Mouse (Mus musculus): ENCODE results near the gene Cpm.
A peak's percentile ranks its signal among the peaks of the same experiment; 100 is the strongest.

Cpm gene

DNA sequence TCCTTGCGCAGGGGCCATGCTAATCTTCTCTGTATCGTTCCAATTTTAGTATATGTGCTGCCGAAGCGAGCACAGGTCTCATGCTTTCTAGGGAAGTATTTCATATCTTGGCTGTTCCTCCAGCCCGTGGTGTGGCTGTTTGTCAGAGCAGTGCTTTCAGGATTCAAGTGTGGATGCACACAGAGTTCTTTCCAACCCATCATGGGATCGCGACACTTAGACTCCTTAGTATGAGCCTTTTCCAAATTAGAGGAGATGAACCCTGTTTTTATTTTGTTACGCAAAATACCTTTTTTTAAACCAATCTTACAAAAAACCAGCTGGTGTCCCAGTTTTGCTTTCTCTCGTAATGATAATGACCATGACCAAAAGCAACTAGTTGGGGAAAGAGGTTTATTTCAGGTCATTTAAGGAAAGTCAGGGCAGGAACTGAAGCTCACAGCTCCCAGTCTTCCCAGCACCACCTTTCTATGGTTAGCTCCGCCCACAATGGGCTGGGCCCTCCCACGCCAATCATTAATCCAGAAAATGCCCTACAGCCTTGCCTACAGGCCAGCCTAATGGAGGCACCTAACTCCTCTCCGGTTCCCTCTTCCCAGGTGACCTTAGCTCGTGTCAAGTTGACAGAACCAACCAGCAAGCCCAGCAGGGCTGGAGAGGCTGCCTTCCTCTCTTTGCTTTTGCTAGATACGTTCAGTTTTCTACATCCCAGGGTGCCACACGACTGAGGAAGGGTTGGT lies 33.2 kb downstream of the Cpm start:
- DNase-seq (ENCODE audit: low read depth, low spot score) = peak; percentile 79

DNA sequence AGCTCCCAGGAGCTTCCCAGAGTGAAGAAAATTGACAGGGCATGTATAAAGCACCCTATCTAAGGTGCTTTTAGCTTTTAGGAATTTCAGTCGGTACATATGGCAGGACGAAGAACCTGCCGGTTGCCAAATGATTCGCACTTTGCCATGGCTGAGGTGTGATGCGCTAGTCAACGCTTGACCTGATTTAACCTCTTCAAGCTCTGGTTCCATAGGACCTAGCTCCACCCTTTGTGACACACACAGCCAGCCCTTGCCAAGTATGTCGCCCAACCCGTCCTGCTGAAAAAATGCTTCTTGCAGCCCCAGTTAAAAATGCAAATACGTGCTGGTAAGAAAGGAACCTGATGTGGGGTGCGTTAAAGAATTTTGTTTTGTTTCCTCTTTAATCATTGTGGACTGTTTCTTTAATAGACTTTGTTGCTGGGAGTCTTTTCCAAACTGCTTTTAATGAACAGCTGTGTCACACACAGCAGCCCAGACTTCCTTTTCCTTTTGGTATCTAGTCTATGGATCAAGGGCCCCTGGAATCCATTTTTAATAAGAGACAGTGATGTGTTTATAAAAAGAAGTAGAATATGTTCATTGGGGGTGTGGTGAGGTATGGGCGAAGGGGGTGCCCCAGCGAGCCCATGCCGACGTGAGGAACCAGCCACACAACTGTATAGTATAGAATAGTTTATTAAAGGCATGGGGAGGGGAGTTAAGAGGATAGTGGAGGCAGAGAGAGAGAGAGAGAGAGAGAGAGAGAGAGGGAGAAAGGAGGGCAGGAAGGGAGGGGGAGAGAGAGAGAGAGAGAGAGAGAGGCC lies 34.0 kb downstream of the Cpm start:
- no peak for DNase-seq (ENCODE audit: low read depth, low spot score)

DNA sequence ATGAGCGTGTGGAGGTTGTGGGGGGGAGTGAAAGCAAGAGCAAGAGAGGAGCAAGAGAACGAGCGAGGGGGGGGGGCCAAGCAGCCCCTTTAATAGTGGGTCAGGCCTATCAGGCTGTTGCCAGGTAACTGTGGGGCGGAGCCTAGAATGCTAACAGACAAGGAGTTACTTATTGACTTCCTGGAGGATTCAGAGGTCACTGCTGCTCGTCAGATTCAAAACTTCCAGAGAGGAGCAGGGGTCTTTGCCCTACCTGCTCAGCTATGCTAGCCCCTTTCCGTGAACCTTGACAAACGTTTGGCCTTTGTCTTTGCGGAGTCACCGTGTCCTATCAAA lies 34.5 kb downstream of the Cpm start:
- peak; percentile 83 for DNase-seq (ENCODE audit: low read depth, low spot score)

DNA sequence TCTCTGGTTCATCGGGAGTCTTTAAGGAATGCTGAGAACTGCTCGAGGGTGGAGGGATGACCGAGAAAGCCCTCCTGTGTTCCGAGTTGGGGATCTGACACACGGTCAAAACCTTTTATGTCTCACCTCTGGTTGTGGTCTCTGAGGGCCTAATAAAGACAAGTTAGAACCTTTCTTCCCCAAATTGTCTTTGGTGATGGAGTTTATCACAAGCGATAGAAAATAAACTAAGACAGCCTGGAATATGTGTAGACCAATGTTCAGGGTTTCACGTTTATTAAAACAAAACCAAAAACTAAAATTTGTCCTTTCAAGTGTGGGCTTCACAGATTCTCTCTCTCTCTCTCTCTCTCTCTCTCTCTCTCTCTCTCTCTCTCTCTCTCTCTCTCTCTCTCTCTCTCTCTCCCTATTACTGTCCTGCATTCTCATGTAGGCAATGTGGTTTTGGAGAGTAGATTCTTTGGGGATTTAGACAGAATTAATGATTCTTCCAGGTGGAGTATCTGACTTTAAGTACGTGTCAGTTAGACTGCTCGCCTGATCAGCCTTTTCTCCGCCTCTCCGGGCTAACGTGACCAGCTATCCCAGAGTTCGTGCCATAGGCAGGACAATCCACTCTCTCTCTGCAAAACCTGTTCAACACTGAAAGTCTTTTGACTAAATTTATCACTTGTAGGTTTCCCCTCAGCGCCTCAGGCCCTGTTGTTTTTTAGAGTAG lies 35.1 kb downstream of the Cpm start:
- DNase-seq (ENCODE audit: low read depth, low spot score) = no peak

DNA sequence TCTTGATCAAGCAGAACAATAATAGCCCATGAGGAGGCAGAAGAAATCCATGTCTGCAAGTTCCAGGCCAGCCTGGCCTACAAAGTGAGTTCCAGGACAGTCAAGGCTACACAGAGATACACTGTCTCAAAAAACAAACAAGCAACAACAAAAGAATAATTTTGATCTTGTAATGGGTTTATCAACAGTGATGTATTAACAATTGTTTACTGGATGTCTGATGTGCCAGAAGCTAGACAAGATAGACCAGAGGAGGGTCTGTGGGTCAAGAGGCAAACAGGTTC lies 35.6 kb downstream of the Cpm start:
- no peak for DNase-seq (ENCODE audit: low read depth, low spot score)

DNA sequence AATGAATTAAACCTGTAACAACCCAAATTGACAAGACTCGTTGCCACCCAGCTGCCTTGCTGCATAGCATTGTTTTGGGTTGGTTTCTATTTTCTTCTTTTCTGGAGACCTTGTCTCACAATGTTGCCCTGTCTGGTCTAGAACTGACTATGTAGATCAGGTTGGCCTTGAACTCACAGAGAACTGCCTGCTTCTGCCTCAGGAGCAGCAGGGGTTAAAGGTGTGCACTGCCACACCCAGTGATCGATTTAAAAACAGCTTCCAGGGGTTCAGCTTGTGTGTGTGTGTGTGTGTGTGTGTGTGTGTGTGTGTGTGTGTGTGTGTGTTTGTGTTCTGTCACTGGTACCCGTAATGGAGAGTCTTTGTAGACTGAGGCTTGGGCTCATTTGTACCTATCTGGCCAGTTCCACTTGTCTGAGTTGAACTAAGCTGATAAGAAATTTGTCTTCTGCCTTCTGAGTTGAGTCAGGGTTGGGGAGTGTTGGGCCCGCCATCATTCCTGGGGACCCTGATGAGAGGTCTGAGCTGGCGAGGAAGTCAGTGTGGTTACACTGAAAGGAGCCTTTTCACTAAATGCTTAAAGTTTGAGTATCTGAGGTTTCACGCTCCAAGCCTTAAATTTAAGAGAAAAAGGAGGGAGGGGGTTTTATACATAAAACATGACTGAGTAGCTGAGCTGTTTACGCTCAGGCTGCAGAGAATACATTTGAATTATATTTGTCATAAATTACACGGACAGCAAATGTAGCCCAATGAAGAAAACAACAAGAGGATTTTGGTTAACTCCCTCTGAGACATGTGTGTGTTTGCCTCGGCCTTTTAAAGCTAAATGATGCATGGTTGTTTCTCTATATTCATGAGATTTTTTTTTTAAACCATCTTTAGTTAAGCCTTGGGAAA lies 36.3 kb downstream of the Cpm start:
- DNase-seq (ENCODE audit: low read depth, low spot score) = peak; percentile 76

DNA sequence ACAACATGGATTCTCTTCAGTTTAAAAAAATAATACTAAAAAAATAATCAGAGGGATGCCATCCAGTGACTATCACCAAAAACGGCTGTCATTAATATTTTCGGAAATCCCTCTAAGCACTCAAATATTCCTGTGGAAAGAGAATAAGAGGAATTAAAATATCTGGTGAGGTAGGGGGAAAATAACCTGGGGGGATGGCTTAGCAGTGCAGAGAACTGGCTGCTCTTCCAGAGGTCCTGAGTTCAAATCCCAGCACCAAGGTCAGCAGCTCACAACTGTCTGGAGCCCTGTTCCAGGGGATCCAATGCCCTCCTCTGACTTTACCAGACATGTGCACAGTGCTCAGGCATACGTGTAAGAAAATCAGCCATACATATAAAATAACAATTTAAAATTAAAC lies 37.1 kb downstream of the Cpm start:
- no peak for DNase-seq (ENCODE audit: low read depth, low spot score)

DNA sequence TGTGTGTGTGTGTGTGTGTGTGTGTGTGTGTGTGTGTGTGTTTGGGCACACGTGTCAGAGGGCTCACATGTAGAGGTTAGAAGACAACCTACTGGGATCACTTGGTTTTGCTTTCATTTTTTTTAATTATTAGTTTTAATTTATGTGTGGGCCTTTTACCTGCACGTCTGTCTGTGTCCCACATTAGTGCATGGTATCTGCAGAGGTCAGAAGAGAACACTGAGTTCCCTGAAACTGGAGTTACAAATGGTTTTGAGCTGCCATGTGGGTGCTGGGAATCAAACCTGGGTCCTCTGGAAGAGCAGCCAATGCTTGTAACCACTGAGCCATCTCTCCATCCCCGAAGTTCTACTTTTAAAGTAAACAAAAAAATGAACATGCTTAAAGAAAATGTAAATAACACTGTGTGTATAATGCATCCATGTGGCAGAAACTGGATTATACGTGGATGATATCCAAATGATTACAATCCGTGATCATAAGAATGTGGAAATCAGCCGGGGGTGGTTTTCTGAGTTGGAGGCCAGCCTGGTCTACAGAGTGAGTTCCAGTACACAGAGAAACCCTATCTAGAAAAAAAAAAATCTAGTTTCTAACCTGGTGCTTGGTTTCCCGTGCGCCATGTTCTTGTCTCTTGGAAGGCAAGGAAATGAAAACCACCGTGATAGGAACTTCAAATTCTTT lies 37.8 kb downstream of the Cpm start:
- DNase-seq (ENCODE audit: low read depth, low spot score) = no peak

DNA sequence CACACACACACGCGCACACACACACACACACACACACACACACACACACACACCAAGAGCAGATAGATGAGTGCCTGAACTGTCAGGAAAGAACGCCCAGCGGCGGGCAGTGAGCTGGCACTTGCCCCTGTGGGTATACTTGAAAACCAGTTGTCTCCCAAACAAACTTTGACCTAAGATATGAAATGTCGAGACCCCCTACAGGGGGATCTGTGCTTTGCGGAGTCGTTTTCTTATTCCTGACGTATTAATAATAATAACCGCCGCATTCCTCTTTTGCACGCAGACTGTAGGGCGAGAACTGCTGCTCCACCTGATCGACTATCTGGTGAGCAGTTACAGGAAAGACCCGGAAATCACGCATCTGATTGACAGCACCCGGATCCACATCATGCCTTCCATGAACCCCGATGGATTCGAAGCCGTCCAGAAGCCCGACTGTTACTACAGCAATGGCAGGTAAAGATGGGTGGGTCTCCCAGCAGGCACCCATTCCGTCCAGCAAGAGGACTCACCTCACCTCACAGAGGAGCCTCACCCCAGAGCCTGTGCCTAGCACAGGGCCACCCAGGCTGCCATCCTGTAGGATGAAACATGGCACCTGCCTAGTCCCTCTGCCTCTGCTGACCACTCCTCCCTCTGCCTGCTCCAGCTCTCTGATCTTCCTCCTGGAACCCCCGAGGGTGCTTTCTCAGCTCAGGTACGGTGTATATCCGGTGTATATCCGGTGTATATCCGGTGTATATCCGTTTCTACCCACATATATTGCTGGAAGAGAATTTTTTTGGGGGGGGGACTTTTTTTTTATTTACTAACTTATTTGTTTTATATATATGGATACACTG lies 38.6 kb downstream of the Cpm start:
- DNase-seq (ENCODE audit: low read depth, low spot score) = no peak

DNA sequence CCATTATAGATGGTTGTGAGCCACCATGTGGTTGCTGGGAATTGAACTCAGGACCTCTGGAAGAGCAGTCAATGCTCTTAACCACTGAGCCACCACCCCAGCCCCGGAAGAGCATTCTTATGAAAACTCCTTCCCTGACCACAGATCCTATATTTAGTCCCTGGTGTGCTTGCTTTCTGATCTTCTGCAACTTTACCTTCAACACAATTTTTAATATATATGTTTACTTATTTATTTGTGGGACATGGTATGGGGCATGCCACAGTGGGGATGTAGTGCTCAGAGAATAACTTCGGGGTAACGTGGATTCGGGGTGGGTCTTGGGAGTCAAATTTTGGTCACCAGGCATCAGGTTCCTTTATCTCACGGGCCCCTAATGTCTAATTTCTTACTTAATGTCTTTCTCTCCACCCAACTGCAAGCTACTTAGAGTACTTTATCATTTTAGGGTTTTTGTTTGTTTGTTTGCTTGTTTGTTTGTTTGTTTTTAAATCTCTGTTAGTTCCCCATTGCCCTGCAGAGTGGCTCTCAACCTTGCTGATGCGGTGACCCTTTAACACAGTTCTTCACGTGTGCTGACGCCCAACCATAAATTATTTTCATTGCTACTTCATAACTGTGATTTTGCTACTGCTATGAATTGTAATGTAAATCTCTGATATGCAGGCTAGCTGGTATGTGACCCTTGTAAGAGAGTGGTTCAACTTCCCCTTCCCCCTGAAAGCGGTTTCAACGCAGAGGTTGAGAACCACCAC lies 39.4 kb downstream of the Cpm start:
- no peak for DNase-seq (ENCODE audit: low read depth, low spot score)

DNA sequence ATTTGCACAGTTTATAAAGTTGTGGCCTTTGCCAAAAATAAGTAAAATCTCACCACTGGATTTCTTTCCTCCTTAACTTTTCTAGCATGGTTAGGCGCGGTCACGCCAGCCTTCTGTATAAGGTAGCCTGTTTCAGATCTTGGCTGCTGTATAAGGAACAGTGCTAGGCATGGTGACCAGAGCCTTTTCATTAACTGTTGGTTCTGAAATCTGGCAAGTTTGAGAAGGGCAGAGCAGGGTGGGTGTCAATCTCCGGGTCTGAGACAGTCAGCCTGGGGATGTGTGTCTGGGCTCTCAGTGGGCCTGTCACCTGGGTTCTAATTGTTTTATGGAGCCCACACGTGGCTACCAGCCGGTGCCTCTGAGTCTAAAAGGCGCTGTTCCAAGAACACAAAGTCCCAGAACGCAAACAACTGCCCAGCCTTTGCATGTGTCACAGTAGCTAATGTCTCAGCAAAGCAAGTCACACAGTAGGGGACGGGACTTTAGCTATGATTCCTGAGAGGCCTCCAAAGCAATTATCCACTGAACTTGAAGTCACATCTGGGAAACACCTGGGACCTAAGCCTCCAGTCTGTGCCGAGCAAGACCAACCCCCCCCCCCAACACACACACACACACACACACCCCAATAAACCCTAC lies 40.3 kb downstream of the Cpm start:
- DNase-seq (ENCODE audit: low read depth, low spot score) = no peak

DNA sequence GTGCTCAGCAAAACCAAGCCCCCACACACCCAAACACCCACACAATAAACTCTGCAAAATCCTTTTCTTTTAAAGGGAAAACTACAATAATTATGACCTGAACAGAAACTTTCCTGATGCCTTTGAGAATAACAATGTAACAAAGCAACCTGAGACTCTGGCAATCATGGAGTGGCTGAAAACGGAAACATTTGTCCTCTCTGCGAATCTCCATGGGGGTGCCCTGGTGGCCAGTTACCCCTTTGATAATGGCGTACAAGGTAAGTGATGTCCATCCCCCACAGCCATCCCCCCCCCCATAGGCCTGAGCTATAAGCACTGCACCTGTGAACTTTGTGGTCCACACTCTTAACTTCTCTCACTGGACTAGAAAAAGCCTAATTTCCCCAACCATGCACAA lies 40.8 kb downstream of the Cpm start:
- no peak for DNase-seq (ENCODE audit: low read depth, low spot score)

DNA sequence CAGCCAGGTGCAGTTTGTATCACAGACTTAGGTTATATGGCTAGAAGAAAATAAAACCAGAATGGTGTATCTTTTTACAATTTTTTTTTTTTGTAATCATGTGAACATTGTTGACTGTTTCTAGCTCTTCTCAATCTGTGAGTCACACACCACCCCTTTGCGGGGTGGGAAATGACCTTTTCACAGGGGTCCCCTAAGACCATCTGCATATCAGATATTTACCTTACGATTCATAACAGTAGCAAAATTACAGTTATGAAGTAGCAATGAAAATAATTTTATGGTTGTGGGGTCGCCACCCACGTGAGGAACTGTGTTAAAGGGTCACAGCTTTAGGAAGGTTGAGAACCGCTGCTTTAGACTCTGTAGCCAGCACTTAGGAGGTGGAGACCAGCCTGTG lies 41.5 kb downstream of the Cpm start:
- DNase-seq (ENCODE audit: low read depth, low spot score) = no peak

DNA sequence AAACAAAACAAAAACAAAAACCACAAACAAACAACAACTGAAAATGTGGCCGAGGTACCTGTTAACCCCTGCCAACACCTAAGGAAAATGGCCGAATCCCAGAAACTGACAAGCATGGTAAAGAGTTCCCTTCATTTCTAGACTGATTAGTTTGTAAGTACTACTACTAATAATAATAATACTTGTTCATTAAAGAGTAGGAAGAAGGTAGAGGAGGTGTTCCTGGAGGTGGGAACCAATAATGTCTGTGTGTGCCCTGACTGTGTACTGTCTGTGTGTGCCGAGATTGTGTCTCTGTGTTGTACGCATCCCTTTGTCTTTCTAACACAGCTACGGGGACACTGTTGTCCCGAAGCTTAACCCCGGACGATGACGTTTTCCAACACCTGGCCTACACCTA lies 42.0 kb downstream of the Cpm start:
- no peak for DNase-seq (ENCODE audit: low read depth, low spot score)

DNA sequence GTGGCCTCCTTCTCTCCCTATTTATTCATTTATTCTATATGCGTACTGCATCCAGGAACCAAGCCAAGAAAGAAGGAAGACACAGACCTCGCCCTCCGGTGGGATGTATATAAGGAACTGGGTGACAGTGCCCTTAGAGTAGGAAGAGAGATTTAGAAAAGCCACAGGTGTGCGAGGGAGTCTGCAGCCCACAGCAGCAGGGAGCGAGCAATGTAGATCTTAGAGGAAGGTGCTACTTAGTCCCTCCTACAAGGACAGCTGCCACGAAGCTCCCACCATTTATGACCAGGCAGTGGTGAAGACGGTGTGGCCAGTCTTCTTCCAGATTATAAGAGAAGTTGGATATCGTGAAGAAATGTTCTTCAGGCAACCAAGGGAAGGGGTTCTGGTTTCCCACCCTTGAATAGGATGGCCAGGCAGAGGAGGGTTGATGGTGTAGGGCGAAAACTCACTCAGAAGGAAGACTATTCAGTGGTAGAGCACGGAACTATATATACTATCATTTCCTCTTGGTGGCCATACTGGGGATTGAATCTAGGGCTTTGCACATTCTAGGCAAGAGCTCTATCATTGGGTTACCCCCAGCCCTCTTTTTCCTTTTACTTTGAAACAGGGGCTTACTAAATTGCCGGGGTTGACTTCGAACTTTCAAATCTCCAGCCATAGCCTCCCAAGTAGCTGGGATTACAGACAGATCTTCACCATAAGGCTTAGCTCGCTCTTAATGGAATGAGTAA lies 42.8 kb downstream of the Cpm start:
- no peak for DNase-seq (ENCODE audit: low read depth, low spot score)

DNA sequence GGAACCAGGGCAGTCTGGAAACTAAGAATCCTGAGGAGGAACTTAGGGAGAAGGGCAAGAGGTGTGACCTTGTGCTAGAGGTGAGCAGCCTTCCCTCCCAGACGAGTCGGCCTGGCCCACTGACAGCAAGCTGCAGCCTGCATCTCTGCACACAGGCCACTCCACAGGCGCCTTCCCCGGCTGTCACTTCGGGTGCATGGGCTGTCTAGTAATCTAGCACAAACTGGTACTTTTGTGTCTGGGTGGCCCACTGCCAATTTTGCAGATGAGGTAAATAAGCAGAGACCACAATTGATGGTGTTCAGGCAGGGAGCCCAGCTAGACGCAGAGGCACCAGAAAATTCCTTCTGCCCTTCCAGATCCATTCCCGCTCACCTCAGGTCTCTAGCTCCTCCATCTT lies 43.4 kb downstream of the Cpm start:
- no peak for DNase-seq (ENCODE audit: low read depth, low spot score)

DNA sequence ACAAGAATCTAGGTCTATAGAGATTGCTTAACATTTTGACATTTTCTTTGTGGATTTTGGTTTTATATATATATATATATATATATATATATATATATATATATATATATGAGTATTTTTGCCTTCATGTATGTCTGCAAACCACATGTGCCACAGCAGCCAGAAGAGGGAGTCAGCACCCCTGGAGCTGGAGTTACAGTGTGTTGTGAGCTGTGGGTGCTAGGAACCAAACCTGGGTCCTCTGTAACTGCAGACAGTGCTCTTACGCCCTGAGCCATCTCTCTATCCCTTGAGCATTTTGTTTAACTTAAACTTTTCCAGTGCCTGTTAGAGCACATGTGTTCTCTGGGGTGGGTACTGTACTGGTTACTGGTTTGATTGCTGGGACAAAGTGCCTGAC lies 44.6 kb downstream of the Cpm start:
- no peak for DNase-seq (ENCODE audit: low read depth, low spot score)

DNA sequence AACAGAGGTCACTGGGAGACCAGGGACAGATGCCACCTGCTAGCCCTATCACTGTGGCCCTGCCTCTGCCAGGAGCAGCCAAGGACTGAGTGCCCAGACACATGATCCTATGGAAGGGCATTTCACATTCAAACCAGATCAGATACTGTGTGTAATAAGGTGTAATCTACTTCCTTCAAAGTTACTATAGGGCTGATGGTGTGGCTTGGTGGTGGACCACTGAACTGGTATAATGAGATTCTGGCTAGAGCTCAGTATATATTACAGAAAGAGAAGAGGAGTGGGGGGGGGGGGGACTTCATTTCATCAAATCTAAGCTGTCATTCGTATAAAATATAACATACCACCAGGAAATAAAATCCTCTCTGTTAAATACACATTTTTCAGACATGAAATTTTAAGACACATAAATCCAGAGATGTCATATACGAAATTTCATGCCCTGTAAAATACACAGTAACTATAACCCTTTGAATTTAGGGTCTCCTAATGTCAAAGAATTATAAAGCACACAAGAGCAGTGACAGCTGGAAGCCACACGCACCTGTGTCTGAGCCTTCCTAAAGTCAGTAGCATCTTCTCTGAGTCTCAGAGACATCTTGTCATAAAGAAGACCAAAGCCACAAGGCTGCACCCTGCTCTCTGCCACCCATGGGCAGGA lies 45.2 kb downstream of the Cpm start:
- DNase-seq (ENCODE audit: low read depth, low spot score) = no peak
